Mouse (Mus musculus) forebrain, embryonic 12.5 days (tissue): ENCODE data around the gene Fgfbp1. TPM values are rescaled to one million over a fixed set of nuclear protein-coding genes. Genes with fewer than 3 reads are reported as not detected.

Experiments used
- ATAC-seq: fragments of 200-750 bp; cut with Nextera tagmentation; 2 replicates; pipeline ENCODE4 v1.8.0; 2017; ENCODE audit warnings: moderate TSS enrichment; ENCODE audit not compliant: low FRiP score
- H3K27ac ChIP-seq: fragments of 300-500 bp; sonication (generic); 2 replicates; pipeline ENCODE4 v1.5.1; 2016; ENCODE audit warnings: mild to moderate bottlenecking
- H3K27me3 ChIP-seq: fragments of 300-500 bp; sonication (generic); 2 replicates; pipeline ENCODE4 v1.6.1; 2016; ENCODE audit warnings: mild to moderate bottlenecking
- H3K36me3 ChIP-seq: fragments of 300-500 bp; sonication (generic); replicated peaks from 2 replicates; pipeline ENCODE4 v1.6.1; 2016; ENCODE audit warnings: mild to moderate bottlenecking
- H3K4me1 ChIP-seq: fragments of 300-500 bp; sonication (generic); 2 replicates; pipeline ENCODE4 v1.6.1; 2016
- H3K4me2 ChIP-seq: fragments of 300-500 bp; sonication (generic); 2 replicates; pipeline ENCODE4 v1.6.1; 2016; ENCODE audit warnings: mild to moderate bottlenecking, moderate library complexity
- H3K4me3 ChIP-seq: fragments of 300-500 bp; sonication (generic); replicated peaks from 2 replicates; pipeline ENCODE4 v1.5.1; 2016; ENCODE audit warnings: mild to moderate bottlenecking
- H3K9ac ChIP-seq: fragments of 300-500 bp; sonication (generic); 2 replicates; pipeline ENCODE4 v1.6.1; 2016; ENCODE audit warnings: mild to moderate bottlenecking
- H3K9me3 ChIP-seq: fragments of 300-500 bp; sonication (generic); 2 replicates; pipeline ENCODE4 v1.6.1; 2016
- WGBS: fragments of 180-500 bp; shearing (Covaris S2); methylation state at CpG from one replicate; pipeline ENCODE4 v1.1.7; 2016; 5-methylcytosine and 5-hydroxymethylcytosine counted together
- polyA plus RNA-seq: library from polyadenylated mRNA; unstranded; fragments of >200 nt; fragmentation: Nextera tagmentation; extraction: Ambion mirVana; gene quantifications from 2 replicates; pipeline ENCODE4 v1.2.1, GENCODE M21; 2016

The Fgfbp1 gene
- 0.35 and 1.0 TPM in 2 replicates for polyA plus RNA-seq

DNA sequence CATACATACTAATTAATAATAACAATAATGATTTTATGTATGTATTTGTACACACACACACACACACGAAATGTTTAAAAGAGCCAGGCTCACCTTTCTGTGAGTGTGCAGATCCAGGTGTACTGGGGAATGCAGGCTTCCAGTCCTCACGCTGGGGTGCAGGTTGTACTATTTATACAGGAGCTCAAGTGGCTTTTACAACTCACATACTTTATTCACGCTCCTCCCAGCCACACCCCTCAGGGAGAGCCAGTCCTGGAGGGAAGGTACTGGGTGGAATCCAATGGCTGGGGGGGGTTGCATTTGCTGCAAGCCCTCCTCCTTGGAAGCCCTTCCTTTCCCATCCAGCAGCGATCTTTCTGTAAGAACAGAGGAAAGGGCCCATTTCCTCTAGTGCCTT is at the start of gene Fgfbp1:
Gene Fgfbp1 (minus strand): TSS at position 160 of the 400 bp plus-strand sequence.
- no peaks in the 10 kb centered on the region for H3K4me1 ChIP-seq
- H3K27me3 ChIP-seq: no peaks in the 10 kb centered on the region
- H3K9ac ChIP-seq: no peak within 1 kb of the TSS
- no peak for ATAC-seq
- H3K36me3 ChIP-seq: no peaks in the 10 kb centered on the region
- no peak within 1 kb of the TSS for H3K27ac ChIP-seq
- H3K4me3 ChIP-seq: no peak within 1 kb of the TSS
- no peaks in the 10 kb centered on the region for H3K9me3 ChIP-seq
- no peak within 1 kb of the TSS for H3K4me2 ChIP-seq
- 39% methylated on average over 4 of the region's 4 CpGs for WGBS

DNA sequence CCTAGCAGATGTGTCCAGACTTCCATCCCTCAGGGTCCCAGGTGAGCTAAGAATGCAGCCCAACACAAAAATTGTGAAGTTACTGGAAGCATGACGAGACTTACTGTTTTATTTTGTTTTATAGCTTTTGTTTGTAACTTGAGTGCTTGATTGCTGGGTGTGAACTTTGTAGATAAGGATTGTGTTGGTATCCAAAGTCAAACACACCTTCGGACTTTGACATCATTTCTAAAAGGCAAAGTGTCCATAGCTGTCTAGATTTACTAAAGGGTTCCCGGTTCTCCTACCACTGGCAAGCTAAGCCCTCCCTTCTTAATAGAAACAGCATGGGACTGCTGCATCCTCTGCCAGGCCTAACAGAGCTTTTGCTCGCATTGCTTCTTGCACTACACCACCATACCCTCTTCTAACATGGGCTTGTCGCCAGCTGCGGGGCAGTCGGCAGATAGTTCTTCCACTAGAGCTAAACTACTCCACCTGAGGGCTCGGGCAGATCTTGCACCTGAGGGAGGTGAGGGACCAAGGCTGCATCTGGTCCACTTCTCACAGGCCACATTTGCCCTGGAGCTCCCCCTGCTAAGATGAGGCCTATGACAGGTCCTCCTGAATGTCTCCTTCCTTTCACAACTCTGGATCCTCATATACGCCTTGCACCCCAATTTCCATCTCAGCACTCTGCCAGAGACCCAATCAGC is 16.9 kb upstream of the Fgfbp1 start:
- Histone ChIP-seq H3K27me3 (no peaks in the 10 kb centered on the region), H3K4me1 (no peaks in the 10 kb centered on the region), H3K4me3 (no peak overlapping the region), H3K27ac (no peak overlapping the region), H3K4me2 (no peak overlapping the region), H3K9ac (no peak overlapping the region), H3K9me3 (no peaks in the 10 kb centered on the region), H3K36me3 (peaks cover 49% of the 10 kb centered on the region)
- WGBS: 92% methylated on average over 9 of the region's 9 CpGs
- no peak for ATAC-seq

- no peak overlapping the region for H3K9ac ChIP-seq
- no peaks in the 10 kb centered on the region for H3K9me3 ChIP-seq
- ATAC-seq: no peak
- H3K36me3 ChIP-seq: peaks cover 42% of the 10 kb centered on the region
- 94% methylated on average over 8 of the region's 8 CpGs for WGBS
- no peaks in the 10 kb centered on the region for H3K4me1 ChIP-seq
- H3K27me3 ChIP-seq: no peaks in the 10 kb centered on the region
- no peak overlapping the region for H3K27ac ChIP-seq
- no peak overlapping the region for H3K4me2 ChIP-seq
- no peak overlapping the region for H3K4me3 ChIP-seq
Measured at GRCm38 (mm10) chr5:43997626-43998025, 16.0 kb upstream of the Fgfbp1 start.

DNA sequence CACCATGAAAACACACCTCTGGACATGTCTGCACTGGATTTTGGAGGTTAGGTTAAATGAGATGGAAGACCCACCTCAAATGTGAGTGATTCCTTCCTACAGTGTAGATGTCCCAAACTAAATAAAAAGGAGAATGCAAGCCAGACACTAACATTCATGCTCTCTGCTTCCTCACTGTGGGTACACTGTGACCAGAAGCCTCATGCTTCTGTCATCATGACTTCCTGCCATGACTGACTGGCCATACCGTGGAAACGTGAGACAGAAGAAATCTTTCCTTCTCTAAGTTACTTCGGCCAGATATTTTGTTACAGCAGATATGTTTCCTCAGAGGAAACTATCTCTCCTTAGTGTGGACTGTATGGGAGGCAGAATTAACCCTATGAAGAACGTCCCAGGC is 14.6 kb upstream of the Fgfbp1 start:
- H3K4me2 ChIP-seq: no peak overlapping the region
- peaks cover 27% of the 10 kb centered on the region for H3K36me3 ChIP-seq
- H3K4me3 ChIP-seq: no peak overlapping the region
- H3K4me1 ChIP-seq: no peaks in the 10 kb centered on the region
- H3K27ac ChIP-seq: no peak overlapping the region
- no peaks in the 10 kb centered on the region for H3K9me3 ChIP-seq
- no peak overlapping the region for H3K9ac ChIP-seq
- WGBS: 88% methylated on average over 4 of the region's 4 CpGs
- no peak for ATAC-seq
- H3K27me3 ChIP-seq: no peaks in the 10 kb centered on the region

DNA sequence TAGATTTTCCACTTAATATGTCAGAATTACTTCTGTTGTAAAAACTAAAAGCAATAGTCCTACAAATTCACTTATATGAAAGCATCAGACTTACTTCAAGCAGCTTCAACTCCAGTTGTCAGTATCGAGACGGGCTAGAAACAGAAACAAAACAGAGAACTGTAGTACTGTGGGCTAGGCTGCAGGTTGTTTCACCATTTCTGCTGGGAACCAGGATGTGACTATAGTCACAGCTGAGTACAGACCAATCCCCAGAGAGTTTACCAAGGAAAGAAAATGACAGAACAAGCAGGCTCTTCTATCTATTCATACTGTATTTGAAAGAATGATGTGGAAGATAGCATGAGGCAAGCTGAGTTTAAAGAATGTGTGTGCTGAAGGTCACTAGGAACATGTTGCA is 13.4 kb upstream of the Fgfbp1 start:
- no peak overlapping the region for H3K27ac ChIP-seq
- H3K4me3 ChIP-seq: no peak overlapping the region
- H3K4me2 ChIP-seq: no peak overlapping the region
- H3K36me3 ChIP-seq: peaks cover 20% of the 10 kb centered on the region
- no peak overlapping the region for H3K9ac ChIP-seq
- 96% methylated on average over 2 of the region's 2 CpGs for WGBS
- H3K27me3 ChIP-seq: no peaks in the 10 kb centered on the region
- no peaks in the 10 kb centered on the region for H3K9me3 ChIP-seq
- ATAC-seq: no peak
- H3K4me1 ChIP-seq: no peaks in the 10 kb centered on the region

DNA sequence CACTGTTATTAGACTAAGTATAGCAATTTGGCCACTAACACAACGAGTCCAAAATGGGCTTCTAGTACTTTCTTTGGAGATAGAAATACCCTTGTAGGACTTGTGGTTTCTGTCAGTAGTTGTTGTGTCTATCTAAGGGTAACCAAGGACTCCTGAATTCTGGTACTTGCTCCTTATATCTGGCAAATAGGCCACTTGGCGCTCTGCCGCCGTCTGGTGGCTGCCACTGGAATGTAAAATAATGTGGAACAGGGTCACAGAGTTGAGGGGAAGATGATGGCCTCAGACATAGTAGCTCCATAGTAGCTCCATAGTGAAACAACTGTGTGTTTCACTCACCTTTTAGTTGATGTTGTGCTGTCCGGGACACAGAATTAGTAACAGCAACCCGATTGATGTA is 8.7 kb upstream of the Fgfbp1 start:
- no peaks in the 10 kb centered on the region for H3K9me3 ChIP-seq
- no peaks in the 10 kb centered on the region for H3K4me1 ChIP-seq
- no peak overlapping the region for H3K9ac ChIP-seq
- ATAC-seq: no peak
- H3K36me3 ChIP-seq: 0 out of 2 replicates have a peak, but pooled peaks cover 5% of the 10 kb centered on the region
- no peak overlapping the region for H3K27ac ChIP-seq
- H3K27me3 ChIP-seq: no peaks in the 10 kb centered on the region
- H3K4me2 ChIP-seq: no peak overlapping the region
- no peak overlapping the region for H3K4me3 ChIP-seq
- 52% methylated on average over 6 of the region's 6 CpGs for WGBS

DNA sequence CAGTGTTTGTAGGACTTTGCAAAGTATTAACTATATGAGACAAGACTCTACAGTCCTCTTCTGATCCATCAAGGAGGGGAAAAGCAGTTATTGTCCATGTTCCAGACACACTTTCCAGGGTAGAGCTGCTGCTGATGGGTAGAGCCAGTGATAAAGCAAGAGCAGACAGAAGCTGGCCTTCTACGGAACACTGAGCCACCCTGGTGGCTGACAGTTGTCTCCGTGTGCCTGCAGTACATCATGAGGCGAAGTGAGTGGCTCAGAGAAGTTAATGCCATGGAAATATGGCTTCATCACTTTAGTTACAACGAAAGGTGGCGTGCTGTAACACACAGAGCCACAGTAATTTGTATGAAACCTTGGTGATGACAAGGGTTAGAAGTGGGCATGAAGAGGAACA is 7.4 kb upstream of the Fgfbp1 start:
- Histone ChIP-seq H3K4me2 (no peak overlapping the region), H3K4me1 (no peaks in the 10 kb centered on the region), H3K4me3 (no peak overlapping the region), H3K9me3 (no peaks in the 10 kb centered on the region), H3K27ac (no peak overlapping the region), H3K27me3 (no peaks in the 10 kb centered on the region), H3K36me3 (0 out of 2 replicates have a peak, but pooled peaks cover 2% of the 10 kb centered on the region), H3K9ac (no peak overlapping the region)
- ATAC-seq: no peak
- 85% methylated on average over 5 of the region's 5 CpGs for WGBS

GRCm38 (mm10) chr5:43986212-43986611 is 4.6 kb upstream of the Fgfbp1 start:
- ATAC-seq: no peak
- H3K36me3 ChIP-seq: no peaks in the 10 kb centered on the region
- H3K9me3 ChIP-seq: no peaks in the 10 kb centered on the region
- H3K4me3 ChIP-seq: no peak overlapping the region
- no peaks in the 10 kb centered on the region for H3K4me1 ChIP-seq
- H3K4me2 ChIP-seq: no peak overlapping the region
- no peak overlapping the region for H3K9ac ChIP-seq
- H3K27ac ChIP-seq: no peak overlapping the region
- H3K27me3 ChIP-seq: no peaks in the 10 kb centered on the region

DNA sequence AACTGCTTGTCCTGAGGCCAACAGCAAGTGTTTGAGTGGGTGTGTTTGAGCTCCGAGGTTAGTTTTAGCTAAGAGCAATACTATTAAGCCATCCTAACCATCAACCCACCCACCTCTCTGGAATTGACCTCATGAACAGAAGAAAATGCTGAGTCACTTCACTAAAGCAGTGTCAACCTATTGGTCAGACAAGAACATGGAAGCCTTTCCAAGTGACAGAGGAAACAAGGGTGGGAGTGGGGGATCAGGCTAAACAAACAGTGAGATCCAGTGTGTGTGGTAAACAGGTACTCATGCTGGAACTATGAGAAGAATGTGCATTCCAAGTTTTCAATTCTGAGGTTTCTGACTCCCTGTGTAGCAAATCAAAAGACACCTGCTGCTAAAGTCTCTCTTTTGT is 1.3 kb upstream of the Fgfbp1 start:
- ATAC-seq: no peak
- WGBS: 37% methylated on average over 1 of the region's 1 CpGs
- H3K4me1 ChIP-seq: no peaks in the 10 kb centered on the region

DNA sequence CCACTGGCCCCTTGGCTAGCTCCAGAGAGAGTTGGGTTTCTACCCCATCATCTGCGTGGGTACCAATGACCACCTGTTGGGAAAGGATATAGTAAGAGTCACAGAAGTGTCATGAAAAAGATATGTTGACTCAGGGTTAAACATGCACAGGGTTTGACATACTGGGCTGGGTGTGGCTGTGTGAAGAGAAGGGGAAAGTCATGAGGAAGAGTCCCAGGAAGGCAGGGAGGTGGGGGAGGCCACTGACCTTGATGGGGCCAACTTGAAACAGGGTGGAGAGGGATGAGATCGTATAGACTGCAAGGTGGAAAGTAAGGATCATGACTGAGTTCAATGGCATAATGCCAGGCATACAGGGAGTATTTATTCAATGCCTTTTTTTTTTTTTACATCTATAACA is 1.2 kb downstream of the Fgfbp1 start:
- H3K27me3 ChIP-seq: no peaks in the 10 kb centered on the region
- no peak overlapping the region for H3K4me3 ChIP-seq
- H3K9ac ChIP-seq: no peak overlapping the region
- no peak overlapping the region for H3K4me2 ChIP-seq
- no peak for ATAC-seq
- WGBS: 81% methylated on average over 2 of the region's 2 CpGs
- H3K27ac ChIP-seq: no peak overlapping the region
- H3K36me3 ChIP-seq: no peaks in the 10 kb centered on the region
- no peaks in the 10 kb centered on the region for H3K4me1 ChIP-seq
- no peaks in the 10 kb centered on the region for H3K9me3 ChIP-seq

More for the DNA sequence above, 1.3 kb upstream of the Fgfbp1 start:
- no peak overlapping the region for H3K9ac ChIP-seq
- no peaks in the 10 kb centered on the region for H3K27me3 ChIP-seq
- H3K9me3 ChIP-seq: no peaks in the 10 kb centered on the region
- H3K4me3 ChIP-seq: no peak overlapping the region
- H3K36me3 ChIP-seq: no peaks in the 10 kb centered on the region
- H3K4me2 ChIP-seq: no peak overlapping the region
- no peak overlapping the region for H3K27ac ChIP-seq

- H3K4me2 ChIP-seq: no peak overlapping the region
- no peaks in the 10 kb centered on the region for H3K27me3 ChIP-seq
- H3K9ac ChIP-seq: no peak overlapping the region
- no peaks in the 10 kb centered on the region for H3K4me1 ChIP-seq
- H3K4me3 ChIP-seq: no peak overlapping the region
- H3K27ac ChIP-seq: no peak overlapping the region
- WGBS: 74% methylated on average over 1 of the region's 1 CpGs
- H3K9me3 ChIP-seq: no peaks in the 10 kb centered on the region
- no peaks in the 10 kb centered on the region for H3K36me3 ChIP-seq
- no peak for ATAC-seq
Measured at GRCm38 (mm10) chr5:43976821-43977561, 4.6 kb downstream of the Fgfbp1 start.

DNA sequence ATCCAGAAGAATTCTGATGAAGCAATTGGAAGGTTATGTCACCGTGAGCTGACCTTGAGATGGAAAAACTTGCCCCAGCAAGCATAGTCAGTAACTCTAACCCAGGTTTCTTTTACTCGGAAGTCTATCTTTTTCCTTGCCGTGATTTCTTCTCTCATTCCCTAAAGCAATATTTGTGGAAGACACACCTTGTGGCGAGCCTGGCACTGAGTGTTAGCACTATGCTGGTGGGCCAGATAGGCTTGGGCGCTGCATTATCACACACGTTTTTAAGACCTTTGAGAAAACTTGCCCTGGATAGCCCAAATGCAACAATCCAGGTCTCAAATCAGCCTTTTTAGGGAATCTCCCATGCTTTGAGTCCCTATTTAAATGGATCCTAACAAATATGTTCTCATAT is 7.4 kb downstream of the Fgfbp1 start:
- Histone ChIP-seq H3K4me3 (no peak overlapping the region), H3K27ac (no peak overlapping the region), H3K27me3 (no peaks in the 10 kb centered on the region), H3K9me3 (no peaks in the 10 kb centered on the region), H3K36me3 (no peaks in the 10 kb centered on the region), H3K4me2 (no peak overlapping the region), H3K9ac (no peak overlapping the region), H3K4me1 (no peaks in the 10 kb centered on the region)
- ATAC-seq: no peak
- WGBS: 94% methylated on average over 6 of the region's 6 CpGs

DNA sequence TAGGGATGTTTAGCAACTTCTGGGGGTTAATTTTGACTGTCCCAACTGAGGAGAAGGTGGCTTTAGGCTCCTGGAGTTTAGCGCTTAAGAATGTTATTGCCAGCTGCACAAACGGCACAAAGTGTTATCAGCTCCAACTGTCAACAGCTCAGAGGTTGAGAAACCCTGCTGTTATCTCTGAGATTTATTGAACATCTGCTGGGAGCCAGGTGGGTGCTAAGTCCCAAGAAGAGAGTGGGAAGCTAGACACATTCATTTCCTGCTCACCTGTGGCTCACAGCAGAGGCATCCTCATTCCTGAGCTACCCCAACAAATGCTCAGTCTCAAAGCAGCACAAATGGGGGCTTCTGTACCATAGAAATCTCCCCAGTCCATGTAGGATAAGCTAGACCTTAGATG is 10.4 kb downstream of the Fgfbp1 start:
- H3K27me3 ChIP-seq: no peaks in the 10 kb centered on the region
- H3K4me1 ChIP-seq: no peaks in the 10 kb centered on the region
- no peak overlapping the region for H3K4me2 ChIP-seq
- no peaks in the 10 kb centered on the region for H3K9me3 ChIP-seq
- no peak overlapping the region for H3K9ac ChIP-seq
- 90% methylated on average over 2 of the region's 2 CpGs for WGBS
- no peak for ATAC-seq
- no peak overlapping the region for H3K27ac ChIP-seq
- H3K4me3 ChIP-seq: no peak overlapping the region
- H3K36me3 ChIP-seq: no peaks in the 10 kb centered on the region
